In the genomic region with DNA sequence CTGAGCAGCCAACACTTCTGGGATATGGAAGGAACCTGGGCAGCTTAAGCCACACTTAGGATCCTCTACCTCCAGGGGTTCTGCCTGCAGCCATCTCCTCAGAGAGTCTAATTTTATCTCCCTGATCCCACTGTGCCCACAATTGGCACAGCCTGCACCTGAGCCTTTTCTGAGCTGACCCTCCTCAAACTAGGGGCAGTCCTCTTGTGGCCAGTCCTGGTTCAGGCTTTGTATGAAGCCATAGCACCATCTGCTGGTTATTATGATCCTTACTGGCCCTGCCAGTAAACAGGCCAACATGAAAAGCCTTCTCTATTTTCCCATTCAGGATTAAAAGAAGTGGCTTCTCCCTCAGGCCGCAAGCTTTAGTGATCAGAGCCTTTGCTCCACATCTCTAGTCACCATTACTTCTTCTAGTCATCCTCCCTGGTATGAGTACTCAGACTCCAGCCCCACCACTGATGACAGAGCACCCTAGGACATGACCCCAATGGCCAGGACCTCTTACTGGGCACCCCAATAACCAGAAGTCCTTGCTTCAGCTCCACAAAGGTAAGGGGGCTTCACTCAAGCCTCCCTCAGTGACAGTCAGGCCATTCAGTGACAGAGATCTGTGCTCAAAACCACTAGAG, we compare ENCODE assay signal across 9 mouse cellular contexts. TPM values are rescaled to one million over a fixed set of nuclear protein-coding genes. Genes with fewer than 3 reads are reported as not detected.
DNase-seq lines count a peak whose midpoint lies in the region; ATAC-seq and TF ChIP-seq lines count a peak whose summit lies in the region.
"Had no signal": no experiment of that assay in that cellular context is flagged by ENCODE, and none has a peak within 500 bp of the region (broad histone marks: within the 10 kb centered on the region; RNA-seq: fewer than 3 reads in every experiment).

No protein-coding gene starts in this region.

- TF ChIP-seq POLR2A in brain, embryonic 14.5 days (IDR thresholded peaks at IDR 0.05; ENCODE audit: borderline replicate concordance, extremely low read depth, insufficient read depth, insufficient read length, poor library complexity, severe bottlenecking): no peak

- peak; percentile 58 for ATAC-seq in heart, embryonic 12.5 days (ENCODE audit: insufficient number of reproducible peaks, low FRiP score)
- ATAC-seq in midbrain, embryonic 12.5 days (ENCODE audit: low FRiP score, low read depth): peak; percentile 76
- ATAC-seq in activated CD4-positive, CD25-positive, alpha-beta regulatory T cell, adult 4 months: no peak

- H3K4me1 ChIP-seq in heart, embryonic 12.5 days (replicated peaks): 0 out of 2 replicates have a peak, but pooled peaks cover 3% of the 10 kb centered on the region
- H3K4me1 ChIP-seq in midbrain, embryonic 12.5 days: no peaks in the 10 kb centered on the region

- 51% methylated on average over 1 of the region's 1 CpGs for WGBS in heart, embryonic 12.5 days
- 43% methylated on average over 1 of the region's 1 CpGs for WGBS in midbrain, embryonic 12.5 days

- TF ChIP-seq CTCF in brain, embryonic 14.5 days (IDR thresholded peaks at IDR 0.05; ENCODE audit: borderline replicate concordance, extremely low read depth, insufficient read depth, insufficient read length): peak; percentile 63; the same call in 1 of the 2 replicates

- H3K9ac ChIP-seq in heart, embryonic 12.5 days: no peak overlapping the region
- no peak overlapping the region for H3K9ac ChIP-seq in midbrain, embryonic 12.5 days (replicated peaks)

- no peaks in the 10 kb centered on the region for H3K27me3 ChIP-seq in heart, embryonic 12.5 days (replicated peaks)
- H3K27me3 ChIP-seq in midbrain, embryonic 12.5 days: peaks cover 22% of the 10 kb centered on the region

- no peak overlapping the region for H3K4me2 ChIP-seq in heart, embryonic 12.5 days
- no peak overlapping the region for H3K4me2 ChIP-seq in midbrain, embryonic 12.5 days (replicated peaks)

- H3K9me3 ChIP-seq in heart, embryonic 12.5 days (replicated peaks): no peaks in the 10 kb centered on the region
- no peaks in the 10 kb centered on the region for H3K9me3 ChIP-seq in midbrain, embryonic 12.5 days
- H3K9me3 ChIP-seq: megakaryocyte, embryonic 14.5 days had no signal

- H3K4me3 ChIP-seq in heart, embryonic 12.5 days: no peak overlapping the region
- H3K4me3 ChIP-seq in midbrain, embryonic 12.5 days: no peak overlapping the region
- H3K4me3 ChIP-seq: megakaryocyte, embryonic 14.5 days had no signal

- no peaks in the 10 kb centered on the region for H3K36me3 ChIP-seq in heart, embryonic 12.5 days
- no peaks in the 10 kb centered on the region for H3K36me3 ChIP-seq in midbrain, embryonic 12.5 days

- peak; percentile 31 for DNase-seq in ovary, postnatal 14 days (ENCODE audit: low spot score)
- no peak for DNase-seq in ovary, adult 18-20 months (ENCODE audit: low spot score)
- DNase-seq in brain, embryonic 14.5 days (ENCODE audit: low read depth): peak; percentile 71
- peak; percentile 73 for DNase-seq in kidney, postnatal 14 days
- no peak for DNase-seq in thymus, postnatal 4 days

- H3K27ac ChIP-seq in heart, embryonic 12.5 days (ENCODE audit: poor library complexity, severe bottlenecking): no peak overlapping the region
- no peak overlapping the region for H3K27ac ChIP-seq in midbrain, embryonic 12.5 days (replicated peaks)

RNA-seq across cellular contexts. Expression of a gene that starts 26.7 kb away (rescaled TPM):
- 51.2 and 59.6 TPM in 2 replicates for polyA plus RNA-seq in brain, embryonic 14.5 days (2012; rRNA removed)
- 52.4 and 54.6 TPM in 2 replicates for polyA plus RNA-seq in heart, embryonic 12.5 days (2016; fragmentation: Nextera tagmentation; extraction: Ambion mirVana)
- polyA plus RNA-seq in midbrain, embryonic 12.5 days (2016; fragmentation: Nextera tagmentation; extraction: Ambion mirVana): 48.5 and 51.1 TPM in 2 replicates
- 10 to 100 TPM; 20.4 to 25.0 TPM for polyA plus RNA-seq in activated CD4-positive, CD25-positive, alpha-beta regulatory T cell, adult 4 months (2017; shearing (Covaris generic))

RNA-seq across cellular contexts. Expression of a gene that starts 45.3 kb away (rescaled TPM):
- polyA plus RNA-seq in brain, embryonic 14.5 days (2012; rRNA removed): 20.9 and 22.7 TPM in 2 replicates
- 68.1 and 72.6 TPM in 2 replicates for polyA plus RNA-seq in heart, embryonic 12.5 days (2016; fragmentation: Nextera tagmentation; extraction: Ambion mirVana)
- polyA plus RNA-seq in midbrain, embryonic 12.5 days (2016; fragmentation: Nextera tagmentation; extraction: Ambion mirVana): 28.0 and 36.3 TPM in 2 replicates
- polyA plus RNA-seq in activated CD4-positive, CD25-positive, alpha-beta regulatory T cell, adult 4 months (2017; shearing (Covaris generic)): not detected

RNA-seq across cellular contexts. Expression of a gene that starts 54.0 kb away (rescaled TPM):
- polyA plus RNA-seq in brain, embryonic 14.5 days (2012; rRNA removed): 304 and 347 TPM in 2 replicates
- polyA plus RNA-seq in heart, embryonic 12.5 days (2016; fragmentation: Nextera tagmentation; extraction: Ambion mirVana): 48.8 and 52.9 TPM in 2 replicates
- polyA plus RNA-seq in midbrain, embryonic 12.5 days (2016; fragmentation: Nextera tagmentation; extraction: Ambion mirVana): 166 TPM in 2 replicates
- polyA plus RNA-seq in activated CD4-positive, CD25-positive, alpha-beta regulatory T cell, adult 4 months (2017; shearing (Covaris generic)): 1 to 10 TPM; 3.5 to 4.2 TPM

Comparison
In these comparisons a context has a peak if more than half of its experiments do, and no peak if none do; other contexts are left out.
1. DNase-seq: peak in ovary, postnatal 14 days (single experiment), brain, embryonic 14.5 days (single experiment) and kidney, postnatal 14 days (single experiment); none in ovary, adult 18-20 months (single experiment) and thymus, postnatal 4 days (single experiment).
2. RNA of a gene that starts 45.3 kb away (polyA plus RNA-seq): 68.1 to 72.6 TPM in heart, embryonic 12.5 days, 28.0 to 36.3 TPM in midbrain, embryonic 12.5 days and 20.9 to 22.7 TPM in brain, embryonic 14.5 days; not detected in activated CD4-positive, CD25-positive, alpha-beta regulatory T cell, adult 4 months; every median in the first group is over 10 times any median in the second.